Mouse (Mus musculus) embryonic facial prominence, embryonic 14.5 days (tissue): ENCODE data around the gene Hist1h2ad. TPM values are rescaled to one million over a fixed set of nuclear protein-coding genes. Genes with fewer than 3 reads are reported as not detected.
"Not testable (repeated sequence)": the region's sequence is repeated elsewhere in the genome, so short reads cannot be mapped to it uniquely, and the experiment has no call there.

Experiments
- ATAC-seq: fragments of 200-750 bp; cut with Nextera tagmentation; 2 replicates; pipeline ENCODE4 v1.8.0; 2017; ENCODE audit warnings: low read depth, moderate number of reproducible peaks, moderate TSS enrichment
- DNase-seq: peaks from one replicate; pipeline ENCODE4 v3.0.0-alpha.2; 2015; ENCODE audit warnings: low spot score
- H3K27ac ChIP-seq: fragments of 300-500 bp; sonication (generic); replicated peaks from 2 replicates; pipeline ENCODE4 v1.5.1; 2014; ENCODE audit warnings: low read depth, mild to moderate bottlenecking, low read length, moderate library complexity
- H3K27me3 ChIP-seq: fragments of 300-500 bp; sonication (generic); replicated peaks from 2 replicates; pipeline ENCODE4 v1.6.1; 2014; ENCODE audit warnings: low read length; ENCODE audit not compliant: control insufficient read depth, insufficient read depth
- H3K36me3 ChIP-seq: fragments of 300-500 bp; sonication (generic); 2 replicates; pipeline ENCODE4 v1.6.1; 2014; ENCODE audit warnings: low read length, mixed read lengths; ENCODE audit not compliant: control insufficient read depth, insufficient read depth
- H3K4me1 ChIP-seq: fragments of 300-500 bp; sonication (generic); 2 replicates; pipeline ENCODE4 v1.6.1; 2014; ENCODE audit warnings: antibody characterized with exemption, low read length; ENCODE audit not compliant: control insufficient read depth, insufficient read depth
- H3K4me2 ChIP-seq: fragments of 300-500 bp; sonication (generic); 2 replicates; pipeline ENCODE4 v1.6.1; 2014; ENCODE audit warnings: low read depth, mild to moderate bottlenecking, low read length, moderate library complexity, mixed read lengths
- H3K4me3 ChIP-seq: fragments of 300-500 bp; sonication (generic); 2 replicates; pipeline ENCODE4 v1.5.1; 2014; ENCODE audit warnings: low read depth, mild to moderate bottlenecking, low read length
- H3K9ac ChIP-seq: fragments of 300-500 bp; sonication (generic); 2 replicates; pipeline ENCODE4 v1.6.1; 2014; ENCODE audit warnings: low read depth, mild to moderate bottlenecking, low read length, moderate library complexity, mixed read lengths
- H3K9me3 ChIP-seq: fragments of 300-500 bp; sonication (generic); 2 replicates; pipeline ENCODE4 v1.6.1; 2016; ENCODE audit warnings: low read length; ENCODE audit not compliant: control insufficient read depth
- WGBS: fragments of 180-500 bp; shearing (Covaris S2); extraction: QIAGEN DNeasy Blood & Tissue Kit; methylation state at CpG from one replicate; pipeline ENCODE4 v1.1.7; 2014; 5-methylcytosine and 5-hydroxymethylcytosine counted together
- polyA plus RNA-seq: library from polyadenylated mRNA; unstranded; fragments of >200 nt; fragmentation: Nextera tagmentation; extraction: Ambion mirVana; gene quantifications from 2 replicates; pipeline ENCODE4 v1.2.1, GENCODE M21; 2014

Gene Hist1h2ad
- polyA plus RNA-seq, 1 experiment from 2014 or later = 1.6 TPM

GRCm38 (mm10) chr13:23546694-23547093, 27.5 kb upstream of the Hist1h2ad start:
- ATAC-seq = no peak
- Histone ChIP-seq H3K9me3 (no peaks in the 10 kb centered on the region), H3K36me3 (no peaks in the 10 kb centered on the region), H3K9ac (no peak overlapping the region), H3K4me3 (no peak overlapping the region), H3K4me2 (no peak overlapping the region), H3K27me3 (no peaks in the 10 kb centered on the region), H3K27ac (no peak overlapping the region), H3K4me1 (peaks cover 7% of the 10 kb centered on the region; the same call in 1 of the 2 replicates)
- 74% methylated on average over 5 of the region's 5 CpGs for WGBS
- no peak for DNase-seq

GRCm38 (mm10) chr13:23550761-23551145, 23.4 kb upstream of the Hist1h2ad start:
- peak overlapping the region; percentile 47 for H3K4me3 ChIP-seq
- peak overlapping the region; percentile 70 for H3K9ac ChIP-seq
- WGBS = 8% methylated on average over 3 of the region's 3 CpGs
- no peaks in the 10 kb centered on the region for H3K9me3 ChIP-seq
- H3K27ac ChIP-seq = peak overlapping the region; percentile 93
- H3K4me1 ChIP-seq = peaks cover 12% of the 10 kb centered on the region; the same call in 1 of the 2 replicates
- no peak for DNase-seq
- no peaks in the 10 kb centered on the region for H3K36me3 ChIP-seq
- no peak for ATAC-seq
- H3K27me3 ChIP-seq = no peaks in the 10 kb centered on the region
- peak overlapping the region; percentile 64 for H3K4me2 ChIP-seq

- under 1% methylated on average over 34 of the region's 47 CpGs for WGBS
- Histone ChIP-seq H3K27ac (peak within 1 kb of the TSS; percentile 93), H3K4me3 (peak within 1 kb of the TSS; percentile 47), H3K4me2 (peak within 1 kb of the TSS; percentile 64), H3K9ac (peak within 1 kb of the TSS; percentile 70), H3K4me1 (peaks cover 12% of the 10 kb centered on the region; the same call in 1 of the 2 replicates)
- H3K27me3 ChIP-seq, H3K36me3 ChIP-seq, H3K9me3 ChIP-seq: not testable (repeated sequence)
- ATAC-seq (peak; percentile 84), DNase-seq (peak; percentile 98)
Measured at GRCm38 (mm10) chr13:23551146-23551834, 22.9 kb upstream of the Hist1h2ad start, which contains the start of gene Hist1h4f. Gene Hist1h4f (minus strand): TSS chr13:23551648.

GRCm38 (mm10) chr13:23551931-23552914, 22.0 kb upstream of the Hist1h2ad start:
- WGBS = 47% methylated on average over 8 of the region's 8 CpGs
- peak overlapping the region; percentile 47 for H3K4me3 ChIP-seq
- peak overlapping the region; percentile 64 for H3K4me2 ChIP-seq
- peaks cover 14% of the 10 kb centered on the region; the same call in 1 of the 2 replicates for H3K4me1 ChIP-seq
- no peaks in the 10 kb centered on the region for H3K27me3 ChIP-seq
- ATAC-seq (no peak), DNase-seq (no peak)
- H3K36me3 ChIP-seq = no peaks in the 10 kb centered on the region
- peak overlapping the region; percentile 70; the same call in 1 of the 2 replicates for H3K9ac ChIP-seq
- H3K9me3 ChIP-seq = no peaks in the 10 kb centered on the region
- peak overlapping the region; percentile 93 for H3K27ac ChIP-seq

GRCm38 (mm10) chr13:23552962-23553361, 21.2 kb upstream of the Hist1h2ad start, which contains the start of gene Hist1h1d:
Gene Hist1h1d (plus strand): TSS chr13:23553262.
- peak within 1 kb of the TSS; percentile 58; the same call in 1 of the 2 replicates for H3K4me3 ChIP-seq

GRCm38 (mm10) chr13:23554393-23554792, 19.8 kb upstream of the Hist1h2ad start:
- Histone ChIP-seq H3K9me3 (no peaks in the 10 kb centered on the region), H3K4me1 (peaks cover 14% of the 10 kb centered on the region; the same call in 1 of the 2 replicates), H3K36me3 (no peaks in the 10 kb centered on the region), H3K9ac (peak overlapping the region; percentile 87), H3K27ac (peak overlapping the region; percentile 98), H3K4me2 (peak overlapping the region; percentile 97), H3K4me3 (peak overlapping the region; percentile 58), H3K27me3 (no peaks in the 10 kb centered on the region)
- DNase-seq (no peak), ATAC-seq (no peak)
- 20% methylated on average over 9 of the region's 9 CpGs for WGBS

More at GRCm38 (mm10) chr13:23552962-23553361, 21.2 kb upstream of the Hist1h2ad start, which contains the start of gene Hist1h1d:
- H3K36me3 ChIP-seq = no peaks in the 10 kb centered on the region
- peaks cover 14% of the 10 kb centered on the region; the same call in 1 of the 2 replicates for H3K4me1 ChIP-seq
- H3K27me3 ChIP-seq = no peaks in the 10 kb centered on the region
- ATAC-seq (no peak), DNase-seq (no peak)
- H3K27ac ChIP-seq = peak within 1 kb of the TSS; percentile 98
- peak within 1 kb of the TSS; percentile 87; the same call in 1 of the 2 replicates for H3K9ac ChIP-seq
- no peaks in the 10 kb centered on the region for H3K9me3 ChIP-seq
- peak within 1 kb of the TSS; percentile 97 for H3K4me2 ChIP-seq

GRCm38 (mm10) chr13:23554925-23555838, 19.0 kb upstream of the Hist1h2ad start:
- Histone ChIP-seq H3K9me3 (no peaks in the 10 kb centered on the region), H3K4me2 (peak overlapping the region; percentile 97), H3K4me1 (peaks cover 14% of the 10 kb centered on the region; the same call in 1 of the 2 replicates), H3K27me3 (no peaks in the 10 kb centered on the region), H3K36me3 (no peaks in the 10 kb centered on the region), H3K4me3 (peak overlapping the region; percentile 58), H3K9ac (peak overlapping the region; percentile 87), H3K27ac (peak overlapping the region; percentile 98)
- DNase-seq (peak; percentile 96), ATAC-seq (peak; percentile 89)
- 0% methylated on average over 49 of the region's 54 CpGs for WGBS
